Mouse (Mus musculus): ENCODE measurements around the gene Pdzd2.

Pdzd2 gene

GRCm38 (mm10) chr15:12566637-12567440 is 172.9 kb downstream of the Pdzd2 start:
- DNase-seq: no peak

GRCm38 (mm10) chr15:12565281-12565680 is 174.4 kb downstream of the Pdzd2 start:
- DNase-seq: no peak

GRCm38 (mm10) chr15:12560505-12560904 is 179.2 kb downstream of the Pdzd2 start:
- no peak for DNase-seq

GRCm38 (mm10) chr15:12557663-12558436 is 181.9 kb downstream of the Pdzd2 start:
- no peak for DNase-seq

- DNase-seq: no peak
These were observed 186.5 kb downstream of the Pdzd2 start for GRCm38 (mm10) chr15:12553211-12553610.

GRCm38 (mm10) chr15:12550919-12551318 is 188.8 kb downstream of the Pdzd2 start:
- no peak for DNase-seq

- no peak for DNase-seq
These were observed 189.3 kb downstream of the Pdzd2 start for GRCm38 (mm10) chr15:12550376-12550775.

GRCm38 (mm10) chr15:12549919-12550305 is 189.8 kb downstream of the Pdzd2 start:
- no peak for DNase-seq

- no peak for DNase-seq
These were observed 190.3 kb downstream of the Pdzd2 start for GRCm38 (mm10) chr15:12549271-12549918.

- DNase-seq: no peak
These were observed 191.0 kb downstream of the Pdzd2 start for GRCm38 (mm10) chr15:12548696-12549095.

GRCm38 (mm10) chr15:12547640-12548405 is 191.9 kb downstream of the Pdzd2 start:
- no peak for DNase-seq

GRCm38 (mm10) chr15:12546781-12547180 is 192.9 kb downstream of the Pdzd2 start:
- no peak for DNase-seq

- DNase-seq: no peak
These were observed 194.1 kb downstream of the Pdzd2 start for GRCm38 (mm10) chr15:12545671-12546070.

GRCm38 (mm10) chr15:12545220-12545619 is 194.5 kb downstream of the Pdzd2 start:
- DNase-seq: no peak

GRCm38 (mm10) chr15:12543686-12544325 is 195.9 kb downstream of the Pdzd2 start:
- no peak for DNase-seq

GRCm38 (mm10) chr15:12542316-12542715 is 197.4 kb downstream of the Pdzd2 start:
- no peak for DNase-seq

GRCm38 (mm10) chr15:12539618-12540302 is 200.0 kb downstream of the Pdzd2 start:
- DNase-seq: no peak

- no peak for DNase-seq
These were observed 206.5 kb downstream of the Pdzd2 start for GRCm38 (mm10) chr15:12533254-12533653.

GRCm38 (mm10) chr15:12532568-12532967 is 207.2 kb downstream of the Pdzd2 start:
- DNase-seq: no peak

- DNase-seq: no peak
These were observed 216.9 kb downstream of the Pdzd2 start for GRCm38 (mm10) chr15:12522810-12523209.

GRCm38 (mm10) chr15:12520292-12520691 is 219.4 kb downstream of the Pdzd2 start:
- no peak for DNase-seq
